Mouse (Mus musculus): Measurements from ENCODE around the gene Gm20683.

DNA sequence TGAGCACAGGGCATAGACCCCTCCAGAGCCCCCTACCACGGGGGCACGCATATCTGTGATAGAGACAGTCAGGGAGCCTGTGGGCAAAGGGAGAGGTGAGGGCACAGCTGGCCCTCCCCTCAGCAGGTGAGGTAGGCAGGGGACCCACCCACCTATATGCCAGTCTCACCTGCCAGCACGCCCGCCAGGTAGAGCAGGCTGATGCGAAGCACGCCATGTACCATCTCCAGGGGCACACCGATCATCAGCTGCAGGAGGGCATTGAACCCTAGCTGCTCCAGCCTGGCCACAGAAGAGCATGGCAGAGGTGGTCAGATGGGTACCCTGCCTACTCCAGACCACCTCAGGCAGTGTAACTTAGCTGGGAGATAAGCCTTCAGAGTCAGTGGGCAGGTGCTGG, 6.3 kb downstream of the Gm20683 start:
- TF ChIP-seq POLR2A (IDR thresholded peaks at IDR 0.05; ENCODE audit: insufficient read depth, low read depth, low read length) (no peak), CTCF (IDR thresholded peaks at IDR 0.05; ENCODE audit: insufficient read depth, low read depth, low read length) (no peak)
